Mouse (Mus musculus) spleen, postnatal 36 days (tissue): ENCODE measurements at regions not wholly inside any gene's neighbourhood (a gene's known extent, or its start where the extent isn't known, plus 50 kb on each side); places are given as distances from the start of the nearest gene placed in this dataset.
"Not testable (repeated sequence)": the region's sequence is repeated elsewhere in the genome, so short reads cannot be mapped to it uniquely, and the experiment has no call there.

Source experiments
- DNase-seq, 2 experiments: peaks; one replicate each; pipeline ENCODE4 v3.0.0; 2022; ENCODE audit warnings: low spot score in 2 of 2, mixed read lengths in 1 of 2

GRCm38 (mm10) chr6:99940118-99940517 is 213.9 kb upstream of the Prok2 start:
- DNase-seq: no peak

GRCm38 (mm10) chr6:99939382-99939781 is 213.2 kb upstream of the Prok2 start:
- no peak for DNase-seq

- no peak for DNase-seq
Observed at GRCm38 (mm10) chr6:99938949-99939348, 212.8 kb upstream of the Prok2 start.

GRCm38 (mm10) chr6:99936716-99937115 is 210.5 kb upstream of the Prok2 start:
- no peak for DNase-seq

- no peak for DNase-seq
Observed at GRCm38 (mm10) chr6:99935373-99935772, 209.2 kb upstream of the Prok2 start.

- no peak for DNase-seq
Observed at GRCm38 (mm10) chr6:99934394-99934793, 208.2 kb upstream of the Prok2 start.

GRCm38 (mm10) chr6:99933404-99933803 is 207.2 kb upstream of the Prok2 start:
- no peak for DNase-seq

GRCm38 (mm10) chr6:99932923-99933322 is 206.7 kb upstream of the Prok2 start:
- DNase-seq: no peak

GRCm38 (mm10) chr6:99932405-99932804 is 206.2 kb upstream of the Prok2 start:
- DNase-seq: no peak

- DNase-seq: no peak
Observed at GRCm38 (mm10) chr6:99931588-99931987, 205.4 kb upstream of the Prok2 start.

GRCm38 (mm10) chr6:99930316-99930715 is 204.1 kb upstream of the Prok2 start:
- DNase-seq: no peak

GRCm38 (mm10) chr6:99927933-99928555 is 201.9 kb upstream of the Prok2 start:
- DNase-seq: no peak

GRCm38 (mm10) chr6:99924181-99924580 is 198.0 kb upstream of the Prok2 start:
- DNase-seq: no peak

GRCm38 (mm10) chr6:99921966-99922365 is 195.8 kb upstream of the Prok2 start:
- DNase-seq: no peak

GRCm38 (mm10) chr6:99919816-99920562 is 193.8 kb upstream of the Prok2 start:
- DNase-seq: no peak

GRCm38 (mm10) chr6:99918351-99918750 is 192.2 kb upstream of the Prok2 start:
- no peak for DNase-seq

- peak; percentile 30 to 42 for DNase-seq
Observed at GRCm38 (mm10) chr6:99909921-99910320, 183.7 kb upstream of the Prok2 start.

- DNase-seq: peak in 1 of 2 experiments; percentile 6
Observed at GRCm38 (mm10) chr6:99909459-99909858, 183.3 kb upstream of the Prok2 start.

- DNase-seq: no peak
Observed at GRCm38 (mm10) chr6:99908066-99908465, 181.9 kb upstream of the Prok2 start.

- DNase-seq: no peak
Observed at GRCm38 (mm10) chr6:99905194-99905593, 179.0 kb upstream of the Prok2 start.

GRCm38 (mm10) chr6:99904607-99905006 is 178.4 kb upstream of the Prok2 start:
- no peak for DNase-seq

GRCm38 (mm10) chr6:99904044-99904443 is 177.9 kb upstream of the Prok2 start:
- not testable (repeated sequence) for DNase-seq

GRCm38 (mm10) chr6:99901564-99901963 is 175.4 kb upstream of the Prok2 start:
- no peak for DNase-seq
